Mouse (Mus musculus): Measurements from ENCODE around the gene Wrap53. TPM values are rescaled to one million over a fixed set of nuclear protein-coding genes. Genes with fewer than 3 reads are reported as not detected.

Wrap53 gene
- polyA plus RNA-seq, 1 experiment from 2014 or later: 22.5 TPM

DNA sequence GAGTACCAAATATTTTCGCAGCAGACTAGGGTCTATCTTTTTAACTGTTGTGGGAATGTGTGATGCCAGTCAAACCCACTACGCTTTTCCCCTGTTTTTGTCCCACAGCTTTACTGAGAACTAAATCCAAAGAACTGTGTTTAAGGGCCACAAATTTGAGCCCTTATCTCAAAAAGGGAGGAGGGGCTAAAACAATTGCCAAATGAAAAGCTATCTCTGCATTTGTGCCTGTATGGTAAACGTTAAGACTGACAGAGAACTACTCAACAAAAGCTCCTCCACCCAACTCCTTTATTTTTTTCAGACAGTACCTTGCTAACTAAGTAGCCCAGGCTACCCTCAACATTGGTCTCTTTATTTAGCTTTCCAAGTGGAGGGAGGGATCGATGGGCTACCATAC lies 12.7 kb upstream of the Wrap53 start:
- DNase-seq (no peak), ATAC-seq (ENCODE audit: low FRiP score, low TSS enrichment) (no peak)
- H3K4me2 ChIP-seq (ENCODE audit: low read length): no peak overlapping the region
- H3K27ac ChIP-seq (replicated peaks; ENCODE audit: low read depth, low read length): no peak overlapping the region
- no peak overlapping the region for H3K9ac ChIP-seq (replicated peaks; ENCODE audit: low read length)
- no peaks in the 10 kb centered on the region for H3K27me3 ChIP-seq (ENCODE audit: control insufficient read depth, insufficient read depth, low read length)
- H3K36me3 ChIP-seq (ENCODE audit: control insufficient read depth, insufficient read depth, low read length): peaks cover 42% of the 10 kb centered on the region
- no peaks in the 10 kb centered on the region for H3K4me1 ChIP-seq (ENCODE audit: control insufficient read depth, insufficient read depth, low read length)
- no peaks in the 10 kb centered on the region for H3K9me3 ChIP-seq (ENCODE audit: control insufficient read depth, low read length)
- WGBS: 93% methylated on average over 4 of the region's 4 CpGs
- H3K4me3 ChIP-seq (replicated peaks; ENCODE audit: low read depth, low read length): no peak overlapping the region

DNA sequence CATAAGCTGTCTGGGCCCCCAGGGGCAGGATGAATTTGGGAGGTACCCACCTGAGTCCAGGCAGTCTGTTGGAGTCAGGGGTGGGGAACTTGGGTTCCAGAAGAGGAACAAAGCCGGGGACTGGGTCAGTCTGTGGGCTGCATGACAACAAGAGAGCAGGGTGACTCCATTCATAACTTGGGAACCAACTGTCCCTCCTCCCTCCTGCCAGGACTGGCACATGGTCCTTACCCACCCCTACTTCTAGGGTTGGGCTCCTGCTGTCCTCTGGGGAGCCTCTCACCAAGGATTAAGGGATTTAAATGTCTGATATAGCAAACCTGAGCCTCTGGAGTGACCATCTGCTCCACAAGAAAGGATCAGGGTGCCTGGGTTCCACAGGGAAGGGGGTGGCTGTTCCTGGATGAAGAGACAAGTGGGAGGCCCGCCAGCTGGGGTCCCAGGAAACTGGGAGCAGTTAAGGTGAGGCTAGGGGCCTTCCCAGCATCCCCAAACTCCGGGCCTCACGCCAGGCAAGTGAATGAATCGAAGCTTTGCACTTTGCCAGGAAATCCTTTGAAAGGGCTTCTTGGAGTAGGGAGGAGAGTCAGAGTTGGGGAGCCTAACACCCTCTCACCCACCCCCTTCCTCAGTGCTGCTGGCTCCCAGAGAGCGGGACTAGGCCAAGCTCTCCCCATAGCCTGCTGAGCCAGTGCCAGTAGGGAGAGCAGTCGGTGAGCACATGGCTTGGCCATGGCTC lies 12.0 kb upstream of the Wrap53 start:
- ATAC-seq (ENCODE audit: low FRiP score, low TSS enrichment): no peak
- Histone ChIP-seq H3K4me3 (replicated peaks; ENCODE audit: low read depth, low read length) (no peak overlapping the region), H3K36me3 (ENCODE audit: control insufficient read depth, insufficient read depth, low read length) (peaks cover 49% of the 10 kb centered on the region), H3K4me1 (ENCODE audit: control insufficient read depth, insufficient read depth, low read length) (no peaks in the 10 kb centered on the region), H3K9me3 (ENCODE audit: control insufficient read depth, low read length) (no peaks in the 10 kb centered on the region), H3K27me3 (ENCODE audit: control insufficient read depth, insufficient read depth, low read length) (no peaks in the 10 kb centered on the region), H3K4me2 (ENCODE audit: low read length) (no peak overlapping the region), H3K27ac (replicated peaks; ENCODE audit: low read depth, low read length) (0 out of 2 replicates have a peak overlapping the region, but pooled peaks have one; percentile 26), H3K9ac (replicated peaks; ENCODE audit: low read length) (no peak overlapping the region)
- peak; percentile 61 for DNase-seq
- 62% methylated on average over 7 of the region's 7 CpGs for WGBS

- Histone ChIP-seq H3K27me3 (ENCODE audit: control insufficient read depth, insufficient read depth, low read length) (no peaks in the 10 kb centered on the region), H3K4me2 (ENCODE audit: low read length) (no peak overlapping the region), H3K9me3 (ENCODE audit: control insufficient read depth, low read length) (no peaks in the 10 kb centered on the region), H3K4me3 (replicated peaks; ENCODE audit: low read depth, low read length) (no peak overlapping the region), H3K36me3 (ENCODE audit: control insufficient read depth, insufficient read depth, low read length) (peaks cover 51% of the 10 kb centered on the region), H3K27ac (replicated peaks; ENCODE audit: low read depth, low read length) (no peak overlapping the region), H3K4me1 (ENCODE audit: control insufficient read depth, insufficient read depth, low read length) (no peaks in the 10 kb centered on the region), H3K9ac (replicated peaks; ENCODE audit: low read length) (no peak overlapping the region)
- ATAC-seq (ENCODE audit: low FRiP score, low TSS enrichment) (no peak), DNase-seq (no peak)
- WGBS: 88% methylated on average over 3 of the region's 3 CpGs
Observed at GRCm38 (mm10) chr11:69591424-69591823, 11.4 kb upstream of the Wrap53 start.

- no peak overlapping the region for H3K4me2 ChIP-seq (ENCODE audit: low read length)
- H3K9me3 ChIP-seq (ENCODE audit: control insufficient read depth, low read length): no peaks in the 10 kb centered on the region
- DNase-seq: no peak
- 95% methylated on average over 8 of the region's 8 CpGs for WGBS
- peaks cover 51% of the 10 kb centered on the region for H3K36me3 ChIP-seq (ENCODE audit: control insufficient read depth, insufficient read depth, low read length)
- no peak overlapping the region for H3K27ac ChIP-seq (replicated peaks; ENCODE audit: low read depth, low read length)
- H3K27me3 ChIP-seq (ENCODE audit: control insufficient read depth, insufficient read depth, low read length): no peaks in the 10 kb centered on the region
- no peaks in the 10 kb centered on the region for H3K4me1 ChIP-seq (ENCODE audit: control insufficient read depth, insufficient read depth, low read length)
- H3K9ac ChIP-seq (replicated peaks; ENCODE audit: low read length): no peak overlapping the region
- no peak for ATAC-seq (ENCODE audit: low FRiP score, low TSS enrichment)
- H3K4me3 ChIP-seq (replicated peaks; ENCODE audit: low read depth, low read length): no peak overlapping the region
Observed at GRCm38 (mm10) chr11:69590622-69591021, 10.6 kb upstream of the Wrap53 start.

- H3K9ac ChIP-seq (replicated peaks; ENCODE audit: low read length): no peak overlapping the region
- H3K4me1 ChIP-seq (ENCODE audit: control insufficient read depth, insufficient read depth, low read length): no peaks in the 10 kb centered on the region
- no peak overlapping the region for H3K27ac ChIP-seq (replicated peaks; ENCODE audit: low read depth, low read length)
- ATAC-seq (ENCODE audit: low FRiP score, low TSS enrichment): no peak
- H3K4me2 ChIP-seq (ENCODE audit: low read length): no peak overlapping the region
- no peaks in the 10 kb centered on the region for H3K27me3 ChIP-seq (ENCODE audit: control insufficient read depth, insufficient read depth, low read length)
- H3K4me3 ChIP-seq (replicated peaks; ENCODE audit: low read depth, low read length): no peak overlapping the region
- H3K9me3 ChIP-seq (ENCODE audit: control insufficient read depth, low read length): no peaks in the 10 kb centered on the region
- 96% methylated on average over 22 of the region's 22 CpGs for WGBS
- H3K36me3 ChIP-seq (ENCODE audit: control insufficient read depth, insufficient read depth, low read length): peaks cover 49% of the 10 kb centered on the region
- DNase-seq: no peak
Observed at GRCm38 (mm10) chr11:69589207-69589834, 9.3 kb upstream of the Wrap53 start.

DNA sequence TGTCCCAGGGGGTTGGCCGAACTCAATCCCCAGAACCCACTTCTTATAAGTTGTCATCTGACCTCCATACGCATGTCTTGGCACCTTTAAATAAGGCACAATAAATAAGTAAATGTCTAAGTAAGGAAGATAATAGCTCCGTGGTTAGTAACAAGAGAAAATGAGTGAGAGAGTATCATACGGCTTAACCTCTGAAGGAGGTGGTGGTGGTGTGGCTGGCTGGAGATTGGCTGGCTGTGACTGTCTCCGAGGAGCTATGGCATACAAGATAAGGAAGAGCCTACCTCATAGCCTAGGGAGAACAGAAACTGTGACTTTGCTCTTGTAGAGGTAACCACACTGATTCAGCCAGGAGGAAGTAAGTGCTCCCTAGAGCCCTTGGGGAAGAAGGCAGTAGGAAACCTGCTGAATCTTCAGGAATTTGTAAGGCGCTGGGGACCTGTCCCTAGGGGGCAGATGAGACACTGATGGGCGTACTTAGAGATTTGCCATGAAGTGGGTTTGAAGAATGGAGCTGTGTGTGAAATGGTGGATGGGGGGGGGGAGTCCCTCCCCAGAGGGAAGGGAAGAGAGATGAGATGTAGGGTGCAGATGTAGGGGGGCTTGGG lies 5.8 kb upstream of the Wrap53 start:
- Histone ChIP-seq H3K36me3 (ENCODE audit: control insufficient read depth, insufficient read depth, low read length) (peaks cover 39% of the 10 kb centered on the region), H3K9ac (replicated peaks; ENCODE audit: low read length) (no peak overlapping the region), H3K27me3 (ENCODE audit: control insufficient read depth, insufficient read depth, low read length) (no peaks in the 10 kb centered on the region), H3K4me2 (ENCODE audit: low read length) (no peak overlapping the region), H3K9me3 (ENCODE audit: control insufficient read depth, low read length) (no peaks in the 10 kb centered on the region), H3K4me1 (ENCODE audit: control insufficient read depth, insufficient read depth, low read length) (0 out of 2 replicates have a peak, but pooled peaks cover 6% of the 10 kb centered on the region), H3K27ac (replicated peaks; ENCODE audit: low read depth, low read length) (no peak overlapping the region), H3K4me3 (replicated peaks; ENCODE audit: low read depth, low read length) (no peak overlapping the region)
- ATAC-seq (ENCODE audit: low FRiP score, low TSS enrichment) (no peak), DNase-seq (no peak)
- 83% methylated on average over 7 of the region's 7 CpGs for WGBS

DNA sequence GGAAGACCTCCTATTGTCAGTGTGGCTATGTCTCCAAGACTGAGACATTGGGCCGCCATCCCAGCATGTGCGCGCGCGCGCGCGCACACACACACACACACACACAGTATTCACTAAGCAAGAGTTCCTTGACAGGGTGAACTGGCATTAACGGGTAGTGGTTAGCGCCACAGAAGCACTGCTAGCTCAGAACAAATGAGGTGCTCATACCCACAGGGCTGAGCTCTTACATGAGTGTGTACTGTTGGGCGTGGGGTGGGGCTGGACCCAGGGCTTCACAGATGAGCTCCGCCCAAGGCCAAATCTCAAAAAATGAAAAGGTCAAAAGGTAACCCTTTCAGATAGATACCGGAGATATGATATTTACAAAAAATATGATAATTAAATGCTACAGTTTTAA lies 4.9 kb upstream of the Wrap53 start:
- no peak overlapping the region for H3K27ac ChIP-seq (replicated peaks; ENCODE audit: low read depth, low read length)
- H3K4me3 ChIP-seq (replicated peaks; ENCODE audit: low read depth, low read length): no peak overlapping the region
- ATAC-seq (ENCODE audit: low FRiP score, low TSS enrichment) (no peak), DNase-seq (no peak)
- H3K4me2 ChIP-seq (ENCODE audit: low read length): no peak overlapping the region
- no peaks in the 10 kb centered on the region for H3K9me3 ChIP-seq (ENCODE audit: control insufficient read depth, low read length)
- H3K27me3 ChIP-seq (ENCODE audit: control insufficient read depth, insufficient read depth, low read length): no peaks in the 10 kb centered on the region
- 0 out of 2 replicates have a peak, but pooled peaks cover 6% of the 10 kb centered on the region for H3K4me1 ChIP-seq (ENCODE audit: control insufficient read depth, insufficient read depth, low read length)
- peaks cover 30% of the 10 kb centered on the region for H3K36me3 ChIP-seq (ENCODE audit: control insufficient read depth, insufficient read depth, low read length)
- no peak overlapping the region for H3K9ac ChIP-seq (replicated peaks; ENCODE audit: low read length)
- 96% methylated on average over 13 of the region's 13 CpGs for WGBS

GRCm38 (mm10) chr11:69584008-69584407 lies 4.0 kb upstream of the Wrap53 start:
- Histone ChIP-seq H3K36me3 (ENCODE audit: control insufficient read depth, insufficient read depth, low read length) (peaks cover 21% of the 10 kb centered on the region), H3K4me1 (ENCODE audit: control insufficient read depth, insufficient read depth, low read length) (0 out of 2 replicates have a peak, but pooled peaks cover 6% of the 10 kb centered on the region), H3K27me3 (ENCODE audit: control insufficient read depth, insufficient read depth, low read length) (no peaks in the 10 kb centered on the region), H3K9ac (replicated peaks; ENCODE audit: low read length) (no peak overlapping the region), H3K9me3 (ENCODE audit: control insufficient read depth, low read length) (no peaks in the 10 kb centered on the region), H3K4me3 (replicated peaks; ENCODE audit: low read depth, low read length) (no peak overlapping the region), H3K4me2 (ENCODE audit: low read length) (no peak overlapping the region), H3K27ac (replicated peaks; ENCODE audit: low read depth, low read length) (no peak overlapping the region)
- 89% methylated on average over 7 of the region's 7 CpGs for WGBS
- no peak for ATAC-seq (ENCODE audit: low FRiP score, low TSS enrichment)
- DNase-seq: no peak

All from midbrain, embryonic 14.5 days (tissue).